Mouse (Mus musculus) G1E (cell line): Measurements from ENCODE around the gene Arhgdib.

Experiments used
- CTCF ChIP-seq: IDR thresholded peaks from 2 replicates; pipeline ENCODE4 v1.5.1; 2012; ENCODE audit warnings: low read depth, low read length, inconsistent platforms, mixed read lengths
- GATA1 ChIP-seq: IDR thresholded peaks from 2 replicates; pipeline ENCODE4 v1.6.1; 2012; ENCODE audit warnings: borderline replicate concordance, low read length, inconsistent platforms, mixed read lengths
- POLR2AphosphoS5 ChIP-seq: IDR thresholded peaks from 2 replicates; pipeline ENCODE4 v1.6.1; 2012; ENCODE audit warnings: low read depth, low read length, inconsistent platforms; ENCODE audit not compliant: insufficient replicate concordance
- TAL1 ChIP-seq: conservative IDR thresholded peaks from 2 replicates; pipeline ENCODE4 v1.6.1; 2012; ENCODE audit warnings: low read depth, low read length, inconsistent platforms, mixed read lengths

DNA sequence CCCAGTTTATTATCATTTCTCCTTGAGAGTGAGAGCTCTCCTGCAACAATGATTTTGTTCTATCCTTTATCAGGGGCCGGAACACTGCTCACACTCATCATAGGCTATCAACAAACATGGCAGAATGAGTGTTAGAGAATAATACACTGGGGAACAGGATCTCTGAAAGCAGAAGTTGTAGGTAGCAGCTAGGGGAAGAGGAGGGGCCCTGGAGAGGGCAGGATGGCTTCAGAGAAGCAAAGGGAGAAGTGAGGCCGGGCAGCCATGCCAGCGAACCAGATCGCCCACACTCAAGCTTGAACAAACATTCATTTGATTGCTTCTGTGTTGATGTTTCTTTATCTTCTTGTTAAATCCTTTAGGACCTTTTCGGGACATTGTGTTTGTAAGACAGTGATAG, 4.5 kb upstream of the Arhgdib start:
- TF ChIP-seq CTCF (no peak), GATA1 (no peak), POLR2AphosphoS5 (no peak), TAL1 (no peak)
